Mouse (Mus musculus) T-helper 2 cell (primary cell): ENCODE data around the gene Igsf23.

ENCODE experiments used
- in situ Hi-C: fragments of 300-600 bp; cut with MboI, MseI; formaldehyde crosslinking; loops from one replicate; pipeline ENCODE4 v1.15.1; 2025; ENCODE audit warnings: high pct_unique_total_duplicates

Gene Igsf23

DNA sequence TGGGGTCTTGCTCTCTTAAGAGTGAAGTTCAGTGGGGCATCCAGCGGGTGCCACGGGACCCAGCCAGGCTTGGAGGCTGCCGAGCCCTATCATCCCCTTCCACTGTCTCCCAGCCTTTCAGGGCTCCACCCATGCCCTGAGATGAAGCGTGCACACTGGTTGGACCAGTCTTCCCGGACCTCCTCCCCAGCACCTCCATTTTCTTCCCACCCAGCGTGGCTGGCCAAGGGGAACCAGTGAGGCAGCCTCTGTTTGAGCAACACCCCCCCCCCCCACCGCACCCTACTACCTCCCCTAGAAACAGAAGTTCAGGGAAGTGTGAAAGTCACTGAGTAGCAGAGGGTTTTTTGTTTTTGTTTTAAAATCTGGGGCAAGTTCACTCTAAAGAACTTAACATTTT is 62.7 kb downstream of the Igsf23 start, which contains the start of gene Ceacam19:
Gene Ceacam19, minus strand, starts transcription at position 117 of the 400 bp plus-strand sequence.
- in situ Hi-C loops: no loop called here
